Mouse (Mus musculus) ES-Bruce4 (cell line): Measurements from ENCODE around the gene Tcirg1.

Experiments
- CTCF ChIP-seq: IDR thresholded peaks from one replicate; pipeline ENCODE4 v1.8.1; 2011; ENCODE audit warnings: low read depth, low read length
- EP300 ChIP-seq: IDR thresholded peaks from 2 replicates; pipeline ENCODE4 v1.6.1; 2011; ENCODE audit warnings: low read depth, low read length; ENCODE audit not compliant: insufficient read depth
- POLR2A ChIP-seq: IDR thresholded peaks from one replicate; pipeline ENCODE4 v1.8.1; 2011; ENCODE audit warnings: low read length; ENCODE audit not compliant: insufficient read depth

DNA sequence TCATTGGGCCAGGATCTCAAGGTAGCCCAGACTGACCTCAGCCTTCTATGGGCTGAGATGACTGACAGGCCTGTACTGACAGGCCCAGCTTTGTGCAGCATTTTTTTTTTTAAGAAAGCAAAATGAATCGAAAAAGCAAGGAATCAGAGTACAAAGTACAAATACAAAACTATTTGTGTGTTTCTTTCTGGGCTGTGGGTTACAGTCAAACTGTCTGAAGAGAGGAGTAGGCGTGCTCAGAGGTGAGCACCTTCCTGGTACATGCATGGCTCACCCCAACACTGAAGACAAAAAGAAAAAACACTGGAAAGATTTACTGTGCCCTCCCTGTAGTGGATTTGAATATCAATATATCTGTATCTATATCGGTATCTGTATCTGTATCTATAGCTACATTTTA is 40.9 kb upstream of the Tcirg1 start:
- no peak for TF ChIP-seq EP300
- TF ChIP-seq CTCF: no peak
- no peak for TF ChIP-seq POLR2A
